Mouse (Mus musculus) left cerebral cortex, postnatal 14 days (tissue): ENCODE results near the gene Cwc27. TPM values are rescaled to one million over a fixed set of nuclear protein-coding genes. Genes with fewer than 3 reads are reported as not detected.

Experiments used
- DNase-seq, 2 experiments: peaks; one replicate each; pipeline ENCODE4 v3.0.0; 2021 to 2022; ENCODE audit warnings: low spot score in 2 of 2, mixed read lengths in 1 of 2
- intact Hi-C: fragments of 180-260 bp; cut with DNase I; formaldehyde crosslinking; loops from one replicate; pipeline ENCODE4 v1.15.1; 2025
- total RNA-seq, 2 experiments: library from RNA; stranded (reverse); gene quantifications; 2 replicates each; pipeline ENCODE4 v1.2.3; 2021

Gene Cwc27
- total RNA-seq, 2 experiments from 2014 or later, result 17.4 to 18.4 TPM

DNA sequence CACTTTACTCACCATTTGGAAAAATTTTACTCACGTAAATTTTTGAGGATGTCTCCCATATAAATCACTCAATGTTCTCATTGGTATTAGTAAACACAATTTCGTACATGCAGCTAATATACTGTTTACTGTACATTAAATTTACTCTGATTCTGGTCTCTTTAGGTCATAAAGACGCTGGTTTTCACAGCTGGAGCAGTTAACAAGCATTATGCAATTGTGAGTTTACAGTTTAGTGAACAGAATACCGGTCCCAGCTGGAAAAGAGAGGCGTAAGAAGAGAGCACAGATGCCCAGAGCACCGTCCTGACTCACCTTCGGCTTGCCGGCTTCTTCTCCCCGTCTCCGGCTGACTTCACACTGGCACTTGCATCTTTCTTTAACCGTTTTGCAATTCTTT, 24.8 kb downstream of the Cwc27 start, which contains the start of gene Srek1ip1:
Srek1ip1 (plus strand) TSS at position 301 of the 400 bp plus-strand sequence.
- intact Hi-C loops, result no loop called here
- DNase-seq, result no peak

DNA sequence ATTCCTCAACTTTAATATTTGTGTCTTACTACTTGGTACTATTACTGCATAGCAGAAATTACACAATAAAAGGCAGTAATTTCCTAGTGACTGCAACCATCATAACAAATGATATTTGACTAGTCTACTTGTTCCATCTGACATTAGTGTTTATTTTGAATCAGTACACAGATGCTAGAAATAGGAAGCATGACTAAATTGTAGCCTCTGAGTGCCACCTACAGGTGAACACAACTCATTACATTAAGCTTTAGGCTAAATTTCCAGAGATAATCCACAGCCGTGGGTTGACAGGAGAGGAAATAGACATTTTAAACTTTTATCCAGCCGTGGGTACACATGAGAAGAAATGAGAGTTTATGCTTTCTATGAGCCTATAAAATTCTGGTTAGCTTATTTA, 27.3 kb downstream of the Cwc27 start:
- DNase-seq, result peak; percentile 32 to 50
- intact Hi-C loops, result loop anchor here (2.0 to 10.0 kb wide), 2 partner anchors 503 to 565 kb away; partner anchors contain the start of genes Adamts6, Cenpk and Ppwd1

DNA sequence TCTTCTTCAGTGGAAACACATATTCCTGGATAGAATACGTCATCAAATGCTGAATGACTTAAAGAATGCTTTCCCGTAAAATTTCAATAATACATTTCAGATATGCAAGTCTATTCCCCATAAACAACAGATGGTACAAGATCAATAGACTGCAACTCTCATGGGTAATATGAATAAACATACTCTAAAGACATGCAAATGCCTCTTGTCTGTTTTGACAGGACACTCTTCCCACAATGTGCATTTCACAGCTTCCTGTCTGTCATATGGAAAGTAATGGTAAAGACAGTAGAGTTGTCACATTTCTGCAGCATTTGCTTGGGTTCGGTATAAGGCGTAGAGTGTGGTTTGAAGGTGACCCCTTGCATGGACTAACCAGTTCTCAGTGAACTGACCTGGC, 29.7 kb downstream of the Cwc27 start:
- intact Hi-C loops, result loop anchor here (10.0 kb wide), 1 partner anchor 562 kb away; the partner anchor contains the start of genes Cenpk and Ppwd1
- DNase-seq, result no peak

DNA sequence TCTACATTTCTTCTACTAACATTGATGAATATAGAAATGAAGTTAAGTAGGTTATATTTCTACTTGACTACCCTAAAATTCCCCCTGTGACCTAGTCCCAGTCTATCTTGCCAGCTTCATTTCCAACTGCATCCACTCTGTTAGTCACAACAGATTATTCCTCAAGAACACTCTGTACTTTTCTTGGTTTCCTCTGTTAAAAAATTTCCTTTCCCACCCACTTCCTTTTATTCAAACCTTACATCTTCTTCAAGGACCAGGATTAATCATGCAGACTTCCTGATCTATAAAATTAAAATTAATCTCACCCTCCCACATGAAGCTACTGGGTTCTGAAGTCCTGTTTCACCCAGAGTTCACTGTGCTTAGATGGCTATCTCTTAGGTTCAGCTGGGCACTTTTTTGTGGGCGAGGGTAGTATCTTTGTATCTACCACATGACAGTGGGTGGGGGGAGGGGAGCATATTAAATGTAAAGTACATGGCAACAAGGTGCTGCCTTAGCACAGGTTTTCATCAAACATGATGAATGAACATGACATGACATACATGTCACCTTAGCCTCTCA, 37.8 kb downstream of the Cwc27 start:
- no peak for DNase-seq
- intact Hi-C loops, result no loop called here

DNA sequence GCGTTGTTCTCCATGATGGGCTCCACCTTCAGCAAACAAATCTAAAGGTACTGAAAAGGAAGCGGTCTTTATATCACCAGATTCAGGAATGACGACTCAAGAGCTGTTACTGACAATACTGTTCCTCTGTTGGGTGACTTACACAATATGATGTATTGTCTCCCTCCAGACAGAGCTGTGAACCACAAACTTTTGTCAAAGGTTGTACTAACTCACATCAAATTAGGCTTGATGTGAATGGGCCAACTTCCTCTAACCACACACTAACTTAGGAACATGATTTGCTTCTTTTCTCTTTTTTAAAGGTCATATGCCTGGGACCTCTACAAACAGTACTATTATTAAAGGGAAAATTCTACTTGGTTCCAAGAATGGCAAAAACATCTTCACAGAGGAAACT, 53.7 kb downstream of the Cwc27 start:
- DNase-seq, result no peak
- intact Hi-C loops, result no loop called here

DNA sequence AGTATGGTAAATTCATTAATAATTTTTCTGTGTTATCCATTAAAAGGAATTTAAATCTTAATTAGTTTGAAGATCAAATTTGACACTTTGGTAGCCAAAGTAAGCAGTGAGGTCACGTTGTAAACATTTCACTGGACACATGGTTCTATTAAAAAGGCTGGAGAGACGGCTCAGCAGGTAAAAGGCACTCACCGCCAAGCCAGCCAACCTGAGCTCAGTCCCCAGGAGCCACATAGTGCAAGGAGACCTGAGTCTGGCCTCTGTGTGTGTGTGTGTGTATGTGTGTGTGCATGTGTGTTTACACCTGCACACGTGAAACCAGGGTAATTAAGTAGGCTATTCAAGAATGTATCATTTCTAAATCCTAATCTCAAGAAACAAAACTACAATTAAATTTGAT, 54.5 kb downstream of the Cwc27 start:
- no peak for DNase-seq
- intact Hi-C loops, result no loop called here

DNA sequence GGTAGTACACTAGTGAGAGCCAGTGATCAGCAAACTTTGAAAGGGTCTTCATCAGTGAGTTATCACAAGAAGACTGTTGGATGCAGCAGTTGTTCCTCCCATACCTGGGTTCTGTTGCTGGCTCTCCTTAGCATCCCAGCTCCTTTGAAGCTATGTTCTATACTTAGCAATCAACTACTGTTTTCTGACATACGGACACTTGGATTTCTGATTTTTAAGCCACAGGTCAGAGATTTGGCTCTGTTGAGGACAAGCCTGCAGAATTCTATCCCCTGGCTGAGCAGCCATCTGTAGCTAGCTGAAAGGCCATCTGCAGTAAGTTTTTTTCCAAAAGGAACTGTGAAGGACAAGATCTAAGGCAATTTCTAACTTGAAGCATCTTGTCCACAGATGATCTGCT, 57.6 kb downstream of the Cwc27 start:
- DNase-seq, result no peak
- intact Hi-C loops, result no loop called here

DNA sequence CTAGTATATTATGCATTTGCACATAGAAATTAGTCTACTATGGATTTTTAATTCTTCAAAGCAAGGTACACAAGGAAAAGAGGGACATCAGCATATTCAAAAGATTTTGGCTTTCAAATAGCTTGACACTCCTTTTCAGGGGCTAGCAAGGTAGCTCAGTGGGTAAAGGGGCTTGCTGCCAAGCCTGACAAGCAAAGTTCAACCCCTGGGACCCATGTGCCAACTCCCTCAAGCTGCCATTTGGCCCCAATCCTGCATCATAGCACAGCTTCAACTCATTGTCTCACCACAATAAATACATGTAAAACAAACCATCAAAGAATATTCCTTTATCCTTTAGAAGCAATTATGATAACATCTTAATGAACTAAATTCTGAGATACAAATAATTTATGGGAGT, 69.9 kb downstream of the Cwc27 start:
- intact Hi-C loops, result no loop called here
- no peak for DNase-seq

DNA sequence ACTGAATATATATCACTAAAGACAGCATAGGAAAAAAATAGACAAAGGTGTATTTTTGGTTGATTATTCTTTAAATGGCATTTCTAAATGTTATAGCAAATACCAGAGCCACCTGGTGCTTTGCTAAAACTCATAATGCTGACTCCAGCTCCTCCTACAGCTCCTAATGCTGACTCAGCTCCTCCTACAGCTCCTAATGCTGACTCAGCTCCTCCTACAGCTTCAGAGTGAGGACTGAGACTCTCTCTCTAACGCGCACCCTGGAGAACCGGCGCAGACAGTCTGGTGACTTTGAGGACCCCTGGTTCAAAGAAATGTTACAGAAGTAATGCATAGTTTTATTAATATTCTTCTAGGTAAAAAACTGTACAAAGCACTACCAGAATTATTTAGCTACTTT, 74.1 kb downstream of the Cwc27 start:
- intact Hi-C loops, result no loop called here
- DNase-seq, result no peak

DNA sequence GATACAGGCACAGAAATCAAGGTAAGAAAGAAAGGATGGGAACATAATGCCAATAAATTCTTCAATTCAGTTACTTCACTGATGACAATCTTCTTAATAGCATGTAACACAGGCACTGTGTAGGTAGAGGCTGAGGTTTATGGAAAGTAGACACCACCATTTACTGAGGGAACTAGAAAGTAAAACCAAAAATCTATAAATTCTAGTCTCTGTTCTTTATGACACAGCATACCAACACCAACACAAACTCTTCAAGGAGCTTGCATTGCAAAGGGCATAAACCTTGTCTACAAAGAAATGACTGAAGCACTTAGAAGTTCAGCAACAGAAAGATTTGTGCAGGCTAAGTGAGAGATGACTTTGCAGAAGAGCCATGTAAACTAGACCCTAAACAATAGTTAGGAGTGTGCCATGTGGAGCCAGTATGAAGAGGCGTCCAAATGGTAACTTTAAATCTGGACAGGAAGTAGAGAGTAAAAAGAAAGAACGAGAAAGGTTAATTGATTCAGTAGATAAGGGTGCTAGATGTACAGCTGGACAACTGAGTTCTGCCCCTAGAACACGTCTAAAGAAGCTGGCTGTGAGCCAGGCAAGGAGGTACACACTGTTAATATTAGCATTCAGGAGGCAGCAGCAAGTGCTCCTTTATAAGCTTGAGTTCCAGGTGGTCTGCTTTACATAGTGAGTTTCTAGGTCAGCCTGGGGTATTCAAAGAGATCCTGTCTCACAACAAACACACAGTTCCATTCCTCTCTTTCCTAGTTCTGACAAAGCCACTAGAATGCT, 87.5 kb downstream of the Cwc27 start:
- no peak for DNase-seq
- intact Hi-C loops, result no loop called here

DNA sequence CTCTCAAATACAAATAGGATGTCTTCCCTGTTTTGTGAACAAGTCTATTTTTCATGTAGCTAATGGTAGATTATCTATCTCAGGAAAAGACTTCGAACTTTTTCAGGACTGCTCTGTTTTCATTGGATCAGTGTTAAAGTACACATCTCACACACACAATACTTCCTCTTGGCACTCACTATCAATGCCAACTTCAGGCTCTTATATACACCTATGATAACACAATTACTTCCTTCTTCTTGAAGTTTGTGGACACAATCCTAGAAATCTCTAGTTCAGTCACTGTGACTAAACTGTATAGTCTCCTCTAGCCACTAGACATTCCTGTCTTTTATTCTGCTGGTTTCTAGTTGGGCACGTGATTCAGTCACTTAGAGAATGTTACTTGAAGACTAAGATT, 89.3 kb downstream of the Cwc27 start:
- intact Hi-C loops, result no loop called here
- no peak for DNase-seq

DNA sequence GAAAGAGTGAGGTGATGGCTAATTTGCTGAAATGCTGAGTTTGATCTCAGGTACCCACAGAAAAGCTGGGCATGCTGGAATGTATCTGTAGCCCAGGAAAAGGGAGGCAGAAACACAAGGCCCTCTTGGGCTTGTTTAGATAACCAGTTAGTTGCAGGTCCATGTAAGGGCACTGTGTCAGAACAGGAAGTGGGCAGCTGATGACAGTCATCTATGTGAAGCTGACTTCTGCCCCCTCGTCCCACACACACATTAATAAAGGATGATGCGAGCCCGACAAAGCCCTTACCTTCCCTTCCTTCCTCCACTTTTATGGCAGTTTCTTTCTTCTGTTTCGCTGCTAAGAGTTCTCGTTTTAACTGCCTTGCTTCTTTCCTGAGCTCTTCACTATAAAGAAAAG, 96.8 kb downstream of the Cwc27 start:
- no peak for DNase-seq
- intact Hi-C loops, result no loop called here

DNA sequence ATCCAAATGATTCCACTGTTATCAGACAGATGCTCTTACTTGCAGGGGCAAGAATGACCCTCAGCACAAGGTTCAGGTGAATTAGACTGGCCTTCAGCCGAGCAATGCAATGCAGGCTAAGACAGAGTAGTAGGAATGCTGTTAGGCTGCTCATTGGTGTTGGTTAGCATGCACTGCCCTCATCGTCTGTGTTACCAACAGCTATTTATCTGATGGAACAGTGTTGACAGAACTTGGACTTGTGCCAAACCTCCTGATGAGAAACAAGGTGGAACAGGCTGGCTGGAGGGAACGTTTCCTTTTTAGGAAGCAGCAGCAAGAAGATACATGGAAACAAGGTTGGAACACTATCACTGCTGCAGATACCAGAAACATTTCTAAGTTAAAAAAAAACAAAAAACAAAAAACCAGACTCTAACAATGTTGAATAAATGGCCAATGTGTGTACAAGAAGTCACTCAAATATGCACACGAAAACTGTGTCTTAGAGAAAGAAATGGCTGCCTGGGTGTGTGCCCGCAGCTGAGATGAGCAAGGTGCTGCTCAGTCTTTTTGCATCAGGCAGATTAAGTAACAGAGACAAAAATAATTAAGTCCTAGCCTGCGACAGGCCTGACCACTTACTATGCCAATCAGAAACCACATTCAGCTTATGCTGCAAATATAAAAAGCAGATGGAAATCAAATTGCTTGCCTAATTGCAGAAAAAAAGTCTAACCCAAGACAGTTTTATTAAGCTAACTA, 122.2 kb downstream of the Cwc27 start:
- peak; percentile 33 to 49 for DNase-seq
- intact Hi-C loops, result no loop called here

DNA sequence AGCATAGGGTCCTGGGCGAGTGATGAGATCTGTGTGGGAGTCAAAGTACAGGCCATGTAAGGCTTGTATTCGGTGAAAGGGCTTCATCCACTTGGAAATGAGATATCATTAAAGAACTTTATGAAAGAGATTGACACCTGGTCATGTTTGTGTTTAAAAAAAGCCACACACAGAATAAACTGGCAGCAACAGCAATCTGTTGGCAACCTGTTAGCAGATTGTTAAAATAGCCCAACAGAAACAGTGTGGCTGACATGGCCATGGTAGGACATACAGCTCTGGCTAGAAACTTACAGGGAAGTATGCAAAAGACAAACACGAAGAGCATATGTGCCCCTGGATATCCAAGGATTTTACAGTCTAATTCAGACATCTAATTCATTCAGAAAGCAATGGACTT, 124.2 kb downstream of the Cwc27 start:
- no peak for DNase-seq
- intact Hi-C loops, result no loop called here

DNA sequence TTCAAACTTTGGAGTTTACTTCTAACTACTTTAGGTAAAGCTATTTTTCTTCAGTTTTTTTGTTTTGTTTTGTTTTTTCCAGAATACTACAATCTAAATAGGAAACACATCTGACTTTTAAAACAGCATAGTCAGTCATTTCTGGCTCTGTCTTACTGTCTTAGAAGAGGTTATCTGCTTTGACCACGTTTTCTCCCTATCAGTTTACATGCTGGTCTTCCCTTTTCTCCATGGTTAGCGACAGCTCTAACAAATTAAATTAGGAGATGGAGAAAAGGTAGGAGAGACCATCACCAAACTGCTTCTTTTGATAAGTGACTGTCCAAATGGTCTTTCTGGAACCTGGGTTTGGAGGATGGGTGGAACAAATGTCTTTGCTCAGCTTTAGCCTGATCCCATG, 131.4 kb downstream of the Cwc27 start:
- intact Hi-C loops, result no loop called here
- DNase-seq, result no peak

DNA sequence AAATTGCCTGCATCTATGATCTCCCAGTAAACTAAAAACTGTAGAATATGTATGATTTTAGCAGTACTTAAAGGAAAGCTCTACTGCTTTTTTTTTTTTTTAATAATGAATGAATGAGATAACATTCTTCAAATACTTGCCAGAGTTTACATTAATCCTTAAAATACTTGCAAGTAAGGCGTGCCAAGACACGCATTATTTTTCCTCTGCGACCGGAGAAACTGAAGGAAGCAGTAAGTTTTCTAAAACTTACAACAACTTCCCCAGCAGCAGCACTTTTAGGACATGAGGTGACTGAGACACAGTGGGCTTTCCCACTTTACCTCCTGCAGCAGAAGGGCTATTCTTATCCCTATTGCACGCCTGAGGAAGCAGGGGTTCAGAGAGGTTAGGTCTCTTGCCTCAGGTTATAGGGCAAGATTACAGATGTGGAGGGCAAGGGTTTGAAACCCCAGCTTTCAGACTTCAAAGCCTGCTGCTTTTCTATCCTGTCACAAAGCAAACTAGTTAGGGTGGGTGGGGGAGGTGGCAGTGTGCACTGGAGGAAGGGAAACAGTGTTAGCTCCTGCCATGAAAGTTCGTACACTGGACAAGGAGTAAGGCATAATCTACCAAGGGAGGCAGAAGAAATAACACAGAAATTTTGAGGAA, 132.5 kb downstream of the Cwc27 start:
- intact Hi-C loops, result loop anchor here (5.0 kb wide), 1 partner anchor 397 kb away; the partner anchor contains the start of gene Adamts6
- no peak for DNase-seq

DNA sequence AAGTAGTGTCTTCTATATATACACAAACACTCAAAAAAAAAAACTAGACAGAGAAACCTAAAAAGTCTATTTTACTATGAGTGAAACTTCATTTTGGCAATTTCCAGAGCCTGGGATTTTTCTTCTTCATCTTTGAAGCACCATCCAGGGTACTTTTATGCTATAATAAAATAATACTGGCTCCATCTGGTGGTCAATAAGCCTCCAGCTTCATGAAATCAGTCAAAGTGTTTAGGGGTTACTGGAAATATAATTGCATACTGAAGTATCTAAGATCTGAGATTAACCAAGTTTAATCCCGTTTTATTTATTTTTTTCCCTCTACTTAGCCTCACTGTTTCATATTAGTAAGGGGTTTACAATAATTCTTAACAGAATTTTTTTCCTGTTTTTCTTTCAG, 135.7 kb downstream of the Cwc27 start:
- intact Hi-C loops, result loop anchor here (5.0 kb wide), 1 partner anchor 394 kb away; the partner anchor contains the start of gene Adamts6
- DNase-seq, result peak; percentile 28 to 37

DNA sequence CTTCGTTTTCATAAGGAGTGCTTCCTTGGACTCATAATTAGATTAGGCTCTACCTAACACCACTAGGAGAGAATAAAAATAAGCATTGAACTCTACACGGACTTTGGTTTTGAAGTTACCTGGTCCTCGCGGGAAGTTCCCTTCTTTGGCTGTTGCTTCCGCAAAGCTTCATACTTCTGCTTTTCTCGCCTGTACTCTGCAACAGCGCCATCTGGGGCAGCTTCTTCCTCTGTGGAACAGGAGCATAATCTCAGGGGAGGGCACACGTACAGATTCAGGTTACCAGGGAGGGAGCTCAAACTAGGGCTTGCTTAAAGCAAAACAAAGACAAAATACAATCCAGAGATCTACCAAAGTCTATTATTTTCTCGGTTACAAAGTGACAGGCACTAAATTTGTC, 155.8 kb downstream of the Cwc27 start:
- intact Hi-C loops, result no loop called here
- no peak for DNase-seq

DNA sequence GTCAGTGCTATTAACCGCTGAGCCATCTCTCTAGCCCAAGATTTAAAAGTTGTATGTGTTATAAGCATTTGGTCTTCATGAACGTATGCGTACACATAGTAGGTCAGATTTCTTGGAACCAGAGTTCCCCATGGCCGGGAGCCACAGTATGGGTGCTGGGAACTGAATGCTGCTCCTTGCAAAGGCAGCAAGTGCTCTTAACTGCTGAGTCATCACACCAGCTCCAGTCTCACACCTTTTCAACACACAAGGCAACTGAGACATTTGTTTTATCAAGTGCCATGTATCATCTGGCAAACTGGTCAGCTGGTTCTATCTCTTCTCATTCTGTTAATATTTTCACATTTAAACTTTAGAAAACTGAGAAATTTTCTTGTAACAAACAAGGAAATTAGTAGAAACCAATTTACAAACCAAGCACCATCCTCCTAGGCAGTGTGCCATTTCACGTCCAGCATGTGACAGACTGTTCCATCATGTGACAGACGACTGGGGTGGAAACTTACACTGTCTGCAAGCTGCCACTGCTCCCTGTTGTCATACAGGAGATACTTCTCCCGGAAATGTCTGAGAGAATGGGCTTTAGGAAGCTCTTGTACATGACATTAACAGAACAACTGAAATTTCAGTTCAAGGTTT, 156.8 kb downstream of the Cwc27 start:
- intact Hi-C loops, result no loop called here
- DNase-seq, result no peak
